Mouse (Mus musculus) myocyte (in vitro differentiated cells): ENCODE results near the gene Fbxo34. TPM values are rescaled to one million over a fixed set of nuclear protein-coding genes. Genes with fewer than 3 reads are reported as not detected.
"Not testable (repeated sequence)": the region's sequence is repeated elsewhere in the genome, so short reads cannot be mapped to it uniquely, and the experiment has no call there.

Source experiments
- H3K27me3 ChIP-seq: one replicate; pipeline ENCODE4 v1.6.1; 2011; ENCODE audit not compliant: control insufficient read depth, insufficient read depth, insufficient read length
- H3K36me3 ChIP-seq: one replicate; pipeline ENCODE4 v1.6.1; 2011; ENCODE audit not compliant: control insufficient read depth, insufficient read depth
- H3K4me2 ChIP-seq: one replicate; pipeline ENCODE4 v1.6.1; 2011; ENCODE audit warnings: low read depth, control low read depth
- H3K4me3 ChIP-seq: one replicate; pipeline ENCODE4 v1.5.1; 2011; ENCODE audit warnings: mild to moderate bottlenecking, control low read depth, moderate library complexity
- H3K79me2 ChIP-seq: one replicate; pipeline ENCODE4 v1.6.1; 2011; ENCODE audit not compliant: control insufficient read depth, insufficient read depth
- H3ac ChIP-seq: one replicate; pipeline ENCODE4 v1.6.1; 2011; ENCODE audit not compliant: control insufficient read depth, insufficient read length
- CEBPB ChIP-seq: IDR thresholded peaks from 2 replicates; pipeline ENCODE4 v1.6.1; 2011; ENCODE audit warnings: mild to moderate bottlenecking, moderate library complexity; ENCODE audit not compliant: poor library complexity, insufficient read depth, severe bottlenecking
- E2F4 ChIP-seq: IDR thresholded peaks from one replicate; pipeline ENCODE4 v1.6.1; 2011; ENCODE audit warnings: mild to moderate bottlenecking, control low read depth, moderate library complexity; ENCODE audit not compliant: insufficient read depth
- MAX ChIP-seq: IDR thresholded peaks from one replicate; pipeline ENCODE4 v1.6.1; 2011; ENCODE audit warnings: low read depth, mild to moderate bottlenecking, control low read depth
- MYOD1 ChIP-seq, 3 experiments: IDR thresholded peaks; one replicate each; pipeline ENCODE4 v1.6.1; 2011; ENCODE audit warnings: control low read depth in 2 of 3, low read depth in 2 of 3, mild to moderate bottlenecking in 2 of 3, moderate library complexity in 1 of 3; ENCODE audit not compliant: insufficient read length in 2 of 3, control insufficient read depth in 1 of 3
- MYOG ChIP-seq, 3 experiments: IDR thresholded peaks; one replicate each; pipeline ENCODE4 v1.6.1; 2011; ENCODE audit warnings: control low read depth in 2 of 3, low read depth in 2 of 3, mild to moderate bottlenecking in 2 of 3; ENCODE audit not compliant: insufficient read length in 2 of 3, control insufficient read depth in 1 of 3, insufficient read depth in 1 of 3
- POLR2A ChIP-seq: IDR thresholded peaks from one replicate; pipeline ENCODE4 v1.6.1; 2011; ENCODE audit warnings: low read depth, mild to moderate bottlenecking, control low read depth, moderate library complexity; ENCODE audit not compliant: insufficient read length
- POLR2AphosphoS2 ChIP-seq: IDR thresholded peaks from one replicate; pipeline ENCODE4 v1.6.1; 2011; ENCODE audit warnings: low read depth, control low read depth; ENCODE audit not compliant: insufficient read length
- REST ChIP-seq: IDR thresholded peaks from one replicate; pipeline ENCODE4 v1.6.1; 2011; ENCODE audit warnings: mild to moderate bottlenecking, control low read depth, moderate library complexity; ENCODE audit not compliant: insufficient read depth, insufficient read length
- SRF ChIP-seq: IDR thresholded peaks from one replicate; pipeline ENCODE4 v1.6.1; 2011; ENCODE audit warnings: low read depth; ENCODE audit not compliant: control insufficient read depth, insufficient read length
- TCF12 ChIP-seq: IDR thresholded peaks from one replicate; pipeline ENCODE4 v1.6.1; 2011; ENCODE audit warnings: mild to moderate bottlenecking, control low read depth; ENCODE audit not compliant: poor library complexity, insufficient read depth, severe bottlenecking
- TCF3 ChIP-seq: IDR thresholded peaks from one replicate; pipeline ENCODE4 v1.6.1; 2011; ENCODE audit warnings: low read depth, control low read depth; ENCODE audit not compliant: insufficient read length
- USF1 ChIP-seq: IDR thresholded peaks from one replicate; pipeline ENCODE4 v1.6.1; 2011; ENCODE audit warnings: low read depth, mild to moderate bottlenecking, control low read depth, moderate library complexity
- polyA plus RNA-seq: library from polyadenylated mRNA; unstranded; fragments of >200 nt; fragmentation: generic; extraction: Trizol; gene quantifications from one replicate; pipeline ENCODE4 v1.2.1, GENCODE M21; 2012; ENCODE audit warnings: missing spikeins

Gene Fbxo34
- polyA plus RNA-seq, 1 experiment, result 10.7 TPM

- TF ChIP-seq MAX (no peak), SRF (no peak), REST (no peak), USF1 (no peak), MYOG (IDR thresholded peaks at IDR 0.05; ENCODE audit: control insufficient read depth in 1 of 3, insufficient read depth in 1 of 3, insufficient read length in 2 of 3, low read depth in 2 of 3) (no peak), POLR2AphosphoS2 (no peak), TCF12 (no peak), CEBPB (no peak), POLR2A (no peak), E2F4 (no peak), TCF3 (no peak), MYOD1 (IDR thresholded peaks at IDR 0.05; ENCODE audit: control insufficient read depth in 1 of 3, insufficient read length in 2 of 3, low read depth in 2 of 3) (no peak)
- H3K79me2 ChIP-seq, result no peaks in the 10 kb centered on the region
- H3K4me2 ChIP-seq, result no peak overlapping the region
- peaks cover 5% of the 10 kb centered on the region for H3K36me3 ChIP-seq
- H3K4me3 ChIP-seq, result no peak overlapping the region
- H3K27me3 ChIP-seq, result no peaks in the 10 kb centered on the region
- no peak overlapping the region for H3ac ChIP-seq
Observed at GRCm38 (mm10) chr14:47528293-47528692, 78.1 kb downstream of the Fbxo34 start.

- no peak overlapping the region for H3ac ChIP-seq
- H3K4me2 ChIP-seq, result no peak overlapping the region
- H3K36me3 ChIP-seq, result peaks cover 5% of the 10 kb centered on the region
- no peak overlapping the region for H3K4me3 ChIP-seq
- TF ChIP-seq SRF, result no peak
- TF ChIP-seq TCF12, result no peak
- TF ChIP-seq REST, result no peak
- no peak for TF ChIP-seq POLR2AphosphoS2
- TF ChIP-seq POLR2A, result no peak
- TF ChIP-seq MAX, result no peak
- TF ChIP-seq MYOD1 (IDR thresholded peaks at IDR 0.05; ENCODE audit: control insufficient read depth in 1 of 3, insufficient read length in 2 of 3, low read depth in 2 of 3), result no peak
- no peak for TF ChIP-seq CEBPB
- no peak for TF ChIP-seq MYOG (IDR thresholded peaks at IDR 0.05; ENCODE audit: control insufficient read depth in 1 of 3, insufficient read depth in 1 of 3, insufficient read length in 2 of 3, low read depth in 2 of 3)
- no peaks in the 10 kb centered on the region for H3K27me3 ChIP-seq
- H3K79me2 ChIP-seq, result no peaks in the 10 kb centered on the region
Observed at GRCm38 (mm10) chr14:47529019-47529418, 78.8 kb downstream of the Fbxo34 start.

- H3K36me3 ChIP-seq, H3K4me2 ChIP-seq, H3K27me3 ChIP-seq, H3ac ChIP-seq, H3K79me2 ChIP-seq, H3K4me3 ChIP-seq: not testable (repeated sequence)
Observed at GRCm38 (mm10) chr14:47529592-47529991, 79.4 kb downstream of the Fbxo34 start.

GRCm38 (mm10) chr14:47532496-47532895 is 82.3 kb downstream of the Fbxo34 start:
- Histone ChIP-seq H3K4me3 (no peak overlapping the region), H3K36me3 (no peaks in the 10 kb centered on the region), H3K79me2 (no peaks in the 10 kb centered on the region), H3K4me2 (peak overlapping the region; percentile 35), H3ac (no peak overlapping the region), H3K27me3 (no peaks in the 10 kb centered on the region)
- no peak for TF ChIP-seq REST

GRCm38 (mm10) chr14:47533365-47534175 is 83.3 kb downstream of the Fbxo34 start:
- H3K79me2 ChIP-seq, result no peaks in the 10 kb centered on the region
- H3K4me2 ChIP-seq, result peak overlapping the region; percentile 40
- H3K27me3 ChIP-seq, result no peaks in the 10 kb centered on the region
- H3K36me3 ChIP-seq, result no peaks in the 10 kb centered on the region
- TF ChIP-seq MAX (no peak), MYOD1 (IDR thresholded peaks at IDR 0.05; ENCODE audit: control insufficient read depth in 1 of 3, insufficient read length in 2 of 3, low read depth in 2 of 3) (peak in 1 of 3 experiments; percentile 23), USF1 (peak; percentile 75), POLR2AphosphoS2 (peak; percentile 8), MYOG (IDR thresholded peaks at IDR 0.05; ENCODE audit: control insufficient read depth in 1 of 3, insufficient read depth in 1 of 3, insufficient read length in 2 of 3, low read depth in 2 of 3) (peak in 2 of 3 experiments; percentile 59 to 62)
- H3ac ChIP-seq, result no peak overlapping the region
- H3K4me3 ChIP-seq, result no peak overlapping the region
